Mouse (Mus musculus): Measurements from ENCODE around the gene Clec1b. TPM values are rescaled to one million over a fixed set of nuclear protein-coding genes. Genes with fewer than 3 reads are reported as not detected.

Gene Clec1b
- polyA plus RNA-seq, 1 experiment, result 0.16 TPM

DNA sequence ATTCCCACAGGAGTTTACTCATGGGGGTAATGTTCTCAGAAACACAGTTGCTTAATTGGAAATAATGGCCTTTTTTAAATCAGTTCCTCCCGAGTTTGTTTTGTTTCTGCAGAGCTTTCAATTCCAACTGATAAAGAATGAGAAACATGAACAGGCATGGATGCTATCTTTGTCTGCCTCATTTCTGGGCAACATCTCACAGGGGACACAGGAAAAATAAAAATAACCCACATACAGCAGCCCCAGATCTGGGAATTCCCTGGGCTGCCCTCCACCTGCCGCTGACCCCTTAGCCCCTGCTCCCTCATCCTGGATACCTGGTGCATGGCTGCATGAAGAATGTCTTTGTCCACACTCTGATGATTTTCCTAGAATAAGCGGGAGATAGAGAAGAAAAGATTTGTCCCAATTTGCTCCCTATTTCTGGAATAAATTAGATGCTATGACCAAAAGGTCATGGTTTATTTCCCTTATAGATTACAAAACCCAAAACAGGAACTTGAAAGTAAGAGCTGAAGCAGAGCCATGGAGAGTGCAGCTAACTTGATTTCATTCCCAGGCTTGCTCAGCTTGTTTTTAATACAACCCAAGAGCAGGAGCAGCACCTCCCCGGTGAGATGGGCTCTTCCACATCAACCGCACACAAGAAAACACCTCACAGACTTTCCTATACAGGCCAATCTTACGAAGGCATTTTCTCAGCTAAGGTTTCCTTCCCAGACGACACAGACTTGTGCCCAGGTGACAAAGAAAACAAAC, 27.5 kb upstream of the Clec1b start:
- Histone ChIP-seq H3K27ac (ENCODE audit: insufficient read depth, low read length) (no peak overlapping the region), H3K4me3 (replicated peaks; ENCODE audit: insufficient read depth, low read depth, low read length) (no peak overlapping the region), H3K27me3 (ENCODE audit: control insufficient read depth, insufficient read depth, low read length) (no peaks in the 10 kb centered on the region), H3K4me1 (ENCODE audit: control insufficient read depth, insufficient read depth, low read length) (no peaks in the 10 kb centered on the region)
- 79% methylated on average over 7 of the region's 7 CpGs for WGBS
- TF ChIP-seq POLR2A (IDR thresholded peaks at IDR 0.05; ENCODE audit: borderline replicate concordance, insufficient read depth, low read length), result no peak
- no peak for TF ChIP-seq CTCF (IDR thresholded peaks at IDR 0.05; ENCODE audit: borderline replicate concordance, insufficient read depth, low read depth, low read length)
- DNase-seq, result no peak

- TF ChIP-seq POLR2A (IDR thresholded peaks at IDR 0.05; ENCODE audit: borderline replicate concordance, insufficient read depth, low read length), result no peak
- TF ChIP-seq CTCF (IDR thresholded peaks at IDR 0.05; ENCODE audit: borderline replicate concordance, insufficient read depth, low read depth, low read length), result no peak
- no peak for DNase-seq
- no peak overlapping the region for H3K4me3 ChIP-seq (replicated peaks; ENCODE audit: insufficient read depth, low read depth, low read length)
Observed at GRCm38 (mm10) chr6:129374937-129375471, 22.1 kb upstream of the Clec1b start.

GRCm38 (mm10) chr6:129380454-129380853, 16.6 kb upstream of the Clec1b start:
- Histone ChIP-seq H3K27me3 (ENCODE audit: control insufficient read depth, insufficient read depth, low read length) (no peaks in the 10 kb centered on the region), H3K4me3 (replicated peaks; ENCODE audit: insufficient read depth, low read depth, low read length) (no peak overlapping the region), H3K27ac (ENCODE audit: insufficient read depth, low read length) (no peak overlapping the region), H3K4me1 (ENCODE audit: control insufficient read depth, insufficient read depth, low read length) (no peaks in the 10 kb centered on the region)
- WGBS, result 16% methylated on average over 4 of the region's 4 CpGs
- TF ChIP-seq POLR2A (IDR thresholded peaks at IDR 0.05; ENCODE audit: borderline replicate concordance, insufficient read depth, low read length), result no peak
- TF ChIP-seq CTCF (IDR thresholded peaks at IDR 0.05; ENCODE audit: borderline replicate concordance, insufficient read depth, low read depth, low read length), result no peak
- DNase-seq, result no peak

More at GRCm38 (mm10) chr6:129374937-129375471, 22.1 kb upstream of the Clec1b start:
- 93% methylated on average over 2 of the region's 2 CpGs for WGBS
- H3K27ac ChIP-seq (ENCODE audit: insufficient read depth, low read length), result no peak overlapping the region
- H3K27me3 ChIP-seq (ENCODE audit: control insufficient read depth, insufficient read depth, low read length), result no peaks in the 10 kb centered on the region
- no peaks in the 10 kb centered on the region for H3K4me1 ChIP-seq (ENCODE audit: control insufficient read depth, insufficient read depth, low read length)

- Histone ChIP-seq H3K27me3 (ENCODE audit: control insufficient read depth, insufficient read depth, low read length) (no peaks in the 10 kb centered on the region), H3K27ac (ENCODE audit: insufficient read depth, low read length) (no peak overlapping the region), H3K4me3 (replicated peaks; ENCODE audit: insufficient read depth, low read depth, low read length) (no peak overlapping the region), H3K4me1 (ENCODE audit: control insufficient read depth, insufficient read depth, low read length) (no peaks in the 10 kb centered on the region)
- WGBS, result 93% methylated on average over 1 of the region's 1 CpGs
- TF ChIP-seq CTCF (IDR thresholded peaks at IDR 0.05; ENCODE audit: borderline replicate concordance, insufficient read depth, low read depth, low read length) (no peak), POLR2A (IDR thresholded peaks at IDR 0.05; ENCODE audit: borderline replicate concordance, insufficient read depth, low read length) (no peak)
- DNase-seq, result no peak
Observed at GRCm38 (mm10) chr6:129381736-129382135, 15.4 kb upstream of the Clec1b start.

DNA sequence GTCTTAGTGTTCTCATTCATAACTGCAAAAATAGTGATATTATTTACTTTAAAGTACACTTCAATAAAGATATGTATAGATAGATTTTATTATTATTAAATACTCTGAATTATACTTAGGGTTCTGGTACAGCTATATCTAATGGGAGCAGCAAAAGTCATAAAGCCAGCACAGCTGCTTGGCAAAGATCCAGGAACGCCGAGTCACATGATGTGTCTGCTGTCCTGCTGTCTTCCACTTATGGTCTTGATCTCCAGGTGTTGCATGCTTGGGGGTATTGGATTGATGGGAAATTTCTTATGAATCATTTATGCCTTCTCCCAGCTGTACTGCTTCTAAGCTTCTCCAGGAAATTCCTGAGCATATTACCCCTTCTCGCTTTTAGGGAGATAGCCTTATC, 13.6 kb upstream of the Clec1b start:
- no peak overlapping the region for H3K4me3 ChIP-seq (replicated peaks; ENCODE audit: insufficient read depth, low read depth, low read length)
- no peaks in the 10 kb centered on the region for H3K4me1 ChIP-seq (ENCODE audit: control insufficient read depth, insufficient read depth, low read length)
- TF ChIP-seq CTCF (IDR thresholded peaks at IDR 0.05; ENCODE audit: borderline replicate concordance, insufficient read depth, low read depth, low read length), result no peak
- no peak for TF ChIP-seq POLR2A (IDR thresholded peaks at IDR 0.05; ENCODE audit: borderline replicate concordance, insufficient read depth, low read length)
- H3K27ac ChIP-seq (ENCODE audit: insufficient read depth, low read length), result no peak overlapping the region
- no peaks in the 10 kb centered on the region for H3K27me3 ChIP-seq (ENCODE audit: control insufficient read depth, insufficient read depth, low read length)
- WGBS, result 37% methylated on average over 3 of the region's 3 CpGs
- DNase-seq, result no peak

DNA sequence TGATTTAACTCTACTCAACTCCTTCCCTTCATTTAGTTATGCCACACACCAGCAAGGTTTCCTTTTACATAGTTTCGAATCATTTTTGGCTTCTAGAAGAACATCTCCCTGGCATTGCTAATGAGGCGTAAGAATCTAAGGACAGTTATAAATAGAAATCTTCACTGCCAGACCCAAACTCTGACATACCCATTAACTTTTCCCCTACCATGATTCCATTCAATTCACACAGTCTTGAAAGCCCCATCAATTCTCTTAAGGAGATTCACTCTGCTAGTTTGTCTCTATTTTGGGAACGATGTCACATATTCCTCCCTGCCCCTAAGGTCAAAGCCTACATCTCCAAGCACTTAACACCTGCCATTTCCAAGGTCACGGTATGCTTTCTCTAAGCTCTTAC, 12.1 kb upstream of the Clec1b start:
- H3K4me3 ChIP-seq (replicated peaks; ENCODE audit: insufficient read depth, low read depth, low read length), result no peak overlapping the region
- TF ChIP-seq POLR2A (IDR thresholded peaks at IDR 0.05; ENCODE audit: borderline replicate concordance, insufficient read depth, low read length) (no peak), CTCF (IDR thresholded peaks at IDR 0.05; ENCODE audit: borderline replicate concordance, insufficient read depth, low read depth, low read length) (no peak)
- no peak for DNase-seq
- H3K27ac ChIP-seq (ENCODE audit: insufficient read depth, low read length), result no peak overlapping the region
- WGBS, result 35% methylated on average over 4 of the region's 4 CpGs
- H3K4me1 ChIP-seq (ENCODE audit: control insufficient read depth, insufficient read depth, low read length), result no peaks in the 10 kb centered on the region
- H3K27me3 ChIP-seq (ENCODE audit: control insufficient read depth, insufficient read depth, low read length), result no peaks in the 10 kb centered on the region

GRCm38 (mm10) chr6:129385774-129386173, 11.3 kb upstream of the Clec1b start, which contains the start of gene Clec12b:
TSS of gene Clec12b (minus strand) at chr6:129385874.
- DNase-seq, result no peak
- no peaks in the 10 kb centered on the region for H3K27me3 ChIP-seq (ENCODE audit: control insufficient read depth, insufficient read depth, low read length)
- 67% methylated on average over 2 of the region's 2 CpGs for WGBS
- TF ChIP-seq POLR2A (IDR thresholded peaks at IDR 0.05; ENCODE audit: borderline replicate concordance, insufficient read depth, low read length) (no peak), CTCF (IDR thresholded peaks at IDR 0.05; ENCODE audit: borderline replicate concordance, insufficient read depth, low read depth, low read length) (no peak)
- no peaks in the 10 kb centered on the region for H3K4me1 ChIP-seq (ENCODE audit: control insufficient read depth, insufficient read depth, low read length)
- no peak within 1 kb of the TSS for H3K27ac ChIP-seq (ENCODE audit: insufficient read depth, low read length)
- no peak within 1 kb of the TSS for H3K4me3 ChIP-seq (replicated peaks; ENCODE audit: insufficient read depth, low read depth, low read length)
